Mouse (Mus musculus) cortical plate, adult 2 months (tissue): ENCODE results near the gene Snx21. TPM values are rescaled to one million over a fixed set of nuclear protein-coding genes. Genes with fewer than 3 reads are reported as not detected.

Experiments
- H3K27ac ChIP-seq: fragments of 200-500 bp; 2 replicates; pipeline ENCODE4 v1.5.1; 2012; ENCODE audit warnings: low read length, control low read depth, inconsistent platforms; ENCODE audit not compliant: insufficient read depth
- H3K4me1 ChIP-seq: fragments of 200-500 bp; 2 replicates; pipeline ENCODE4 v1.6.1; 2011; ENCODE audit warnings: low read length; ENCODE audit not compliant: control insufficient read depth, insufficient read depth
- H3K4me3 ChIP-seq: fragments of 200-500 bp; 2 replicates; pipeline ENCODE4 v1.5.1; 2011; ENCODE audit warnings: mild to moderate bottlenecking, low read length, control low read depth; ENCODE audit not compliant: insufficient read depth
- CTCF ChIP-seq: fragments of 200-500 bp; IDR thresholded peaks from 2 replicates; pipeline ENCODE4 v1.5.1; 2011; ENCODE audit warnings: mild to moderate bottlenecking, control low read depth, low read length; ENCODE audit not compliant: insufficient read depth; ENCODE audit errors: extremely low read depth
- POLR2A ChIP-seq: fragments of 200-500 bp; IDR thresholded peaks from 2 replicates; pipeline ENCODE4 v1.6.1; 2011; ENCODE audit warnings: mild to moderate bottlenecking, low read length, control low read depth; ENCODE audit not compliant: insufficient read depth; ENCODE audit errors: extremely low read depth
- polyA plus RNA-seq: library from polyadenylated mRNA; depleted of rRNA; stranded (reverse); fragments of >200 nt; gene quantifications from 2 replicates; pipeline ENCODE4 v1.2.3, GENCODE M21; 2012

Snx21 gene
- polyA plus RNA-seq, 1 experiment: 55.7 TPM

DNA sequence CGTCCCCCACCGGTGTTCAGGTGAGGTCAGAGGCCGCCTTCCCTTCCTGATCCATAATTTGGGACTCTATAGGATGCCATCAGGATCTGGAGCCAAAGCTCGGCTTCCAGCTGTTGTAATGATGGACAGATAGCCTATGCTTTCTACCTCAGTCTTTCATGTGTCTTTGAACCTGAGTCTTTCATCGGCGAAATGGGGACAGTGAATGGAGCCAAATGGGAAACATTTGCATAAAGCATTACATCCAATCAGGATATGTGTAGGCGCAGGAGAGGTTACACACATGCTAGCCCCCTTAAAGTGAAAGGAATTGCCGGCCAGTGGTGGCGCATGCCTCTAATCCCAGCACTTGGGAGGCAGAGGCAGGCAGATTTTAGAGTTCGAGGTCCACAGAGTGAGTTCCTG lies 37.6 kb downstream of the Snx21 start:
- no peak for TF ChIP-seq CTCF
- TF ChIP-seq POLR2A: no peak
- peaks cover 2% of the 10 kb centered on the region; the same call in 1 of the 2 replicates for H3K4me1 ChIP-seq
- H3K27ac ChIP-seq: peak overlapping the region; percentile 51

DNA sequence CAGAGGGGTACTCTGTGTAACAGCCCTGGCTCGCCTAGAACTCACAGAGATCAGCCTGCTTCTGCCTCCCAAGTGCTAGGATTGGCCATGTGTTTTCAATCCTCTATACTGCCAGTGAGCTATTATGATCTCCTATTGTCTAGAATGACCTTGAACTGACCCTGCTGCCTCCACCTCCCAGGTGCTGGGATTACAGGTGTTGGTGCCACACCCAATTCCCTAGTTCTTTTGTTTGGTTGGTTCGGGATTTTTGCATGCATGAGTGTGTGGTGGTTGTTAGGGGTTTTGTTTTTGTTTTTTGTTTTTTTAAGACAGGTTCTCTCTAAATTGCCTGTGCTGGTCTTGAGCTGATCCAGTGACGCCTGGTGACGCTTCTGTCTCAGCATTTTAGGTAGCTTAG lies 38.3 kb downstream of the Snx21 start:
- no peak overlapping the region for H3K27ac ChIP-seq
- H3K4me3 ChIP-seq: no peak overlapping the region
- no peak for TF ChIP-seq CTCF
- no peak for TF ChIP-seq POLR2A
- peaks cover 2% of the 10 kb centered on the region; the same call in 1 of the 2 replicates for H3K4me1 ChIP-seq

More for the DNA sequence above, 37.6 kb downstream of the Snx21 start:
- H3K4me3 ChIP-seq: peak overlapping the region; percentile 54

DNA sequence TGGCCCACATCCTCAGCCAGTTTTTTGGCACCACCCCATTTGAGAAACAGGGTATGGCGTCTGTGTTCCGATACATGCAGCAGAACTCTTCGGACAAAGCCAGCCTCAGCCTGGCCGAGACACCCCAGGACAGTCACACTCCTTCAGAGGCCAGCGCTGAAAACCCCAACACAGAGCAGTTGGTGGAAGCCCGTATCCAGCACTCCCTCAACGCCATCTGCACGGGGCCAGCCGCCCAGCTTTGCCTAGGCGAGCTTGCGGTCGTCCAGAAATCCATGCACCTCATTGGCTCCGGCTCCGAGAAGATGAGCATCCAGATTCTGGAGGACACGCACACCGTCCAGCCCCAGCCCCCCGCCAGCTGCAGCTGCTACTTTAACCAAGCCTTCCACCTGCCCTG lies 39.9 kb downstream of the Snx21 start:
- no peak for TF ChIP-seq POLR2A
- TF ChIP-seq CTCF: no peak
- no peak overlapping the region for H3K27ac ChIP-seq
- no peak overlapping the region for H3K4me3 ChIP-seq
- H3K4me1 ChIP-seq: peaks cover 2% of the 10 kb centered on the region; the same call in 1 of the 2 replicates

DNA sequence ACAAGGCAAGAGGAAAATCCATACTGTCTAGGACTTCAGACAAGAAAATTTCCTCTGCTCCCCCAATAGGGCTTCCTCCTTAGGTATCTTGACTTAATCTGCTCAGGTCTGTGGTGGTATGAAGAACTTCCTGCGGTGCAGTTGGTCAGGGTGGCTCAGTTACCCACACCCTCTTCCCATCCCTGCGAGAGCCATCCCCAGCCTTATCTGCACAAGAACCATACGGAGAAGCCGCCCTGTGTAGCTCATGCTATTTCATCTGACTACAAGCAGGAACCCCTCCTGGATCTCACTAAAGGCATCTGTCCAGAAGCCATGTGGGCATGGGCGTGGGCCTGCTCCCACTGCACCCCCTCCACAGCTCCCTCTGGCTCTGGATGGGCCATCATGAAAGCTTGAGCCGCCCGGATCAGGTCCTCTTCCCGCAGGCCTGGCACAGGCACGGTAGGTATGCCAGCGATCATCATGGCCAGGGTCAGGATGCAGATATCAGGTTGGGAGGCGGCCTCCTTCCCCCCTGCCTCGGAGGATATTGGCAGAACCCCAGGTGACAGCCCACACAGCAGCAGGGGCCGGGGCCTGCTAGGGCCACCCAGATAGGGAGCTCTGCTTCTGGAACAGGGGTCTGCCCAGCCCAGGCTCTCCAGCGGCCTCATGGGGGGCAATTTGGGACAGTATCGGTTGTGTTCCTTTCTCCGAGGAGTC lies 41.7 kb downstream of the Snx21 start:
- Histone ChIP-seq H3K4me1 (peaks cover 2% of the 10 kb centered on the region; the same call in 1 of the 2 replicates), H3K4me3 (no peak overlapping the region), H3K27ac (no peak overlapping the region)
- TF ChIP-seq POLR2A: no peak
- no peak for TF ChIP-seq CTCF

DNA sequence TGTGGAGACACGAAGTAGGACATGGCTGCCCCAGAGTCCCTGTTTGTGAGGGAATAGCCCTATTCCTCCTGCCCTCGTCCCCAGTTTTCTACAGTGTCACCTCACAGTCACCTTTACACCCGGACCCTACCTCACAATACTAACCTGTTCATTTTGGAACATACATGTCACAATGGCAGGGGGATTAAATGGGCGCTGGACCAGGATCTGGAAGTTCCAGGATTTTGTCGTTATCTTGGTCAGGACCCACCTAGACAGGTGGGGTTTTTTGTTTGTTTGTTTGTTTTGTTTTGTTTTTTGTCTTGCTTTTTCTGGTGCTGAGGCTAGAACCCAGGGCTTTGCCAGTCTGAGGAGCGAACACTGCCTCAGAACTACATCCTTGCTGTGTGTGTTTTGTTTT lies 42.8 kb downstream of the Snx21 start, which contains the start of gene Spata25:
Gene Spata25, minus strand, starts transcription at position 101 of the 400 bp plus-strand sequence.
- peaks cover 2% of the 10 kb centered on the region; the same call in 1 of the 2 replicates for H3K4me1 ChIP-seq
- no peak within 1 kb of the TSS for H3K4me3 ChIP-seq
- no peak within 1 kb of the TSS for H3K27ac ChIP-seq
- no peak for TF ChIP-seq CTCF
- TF ChIP-seq POLR2A: no peak

DNA sequence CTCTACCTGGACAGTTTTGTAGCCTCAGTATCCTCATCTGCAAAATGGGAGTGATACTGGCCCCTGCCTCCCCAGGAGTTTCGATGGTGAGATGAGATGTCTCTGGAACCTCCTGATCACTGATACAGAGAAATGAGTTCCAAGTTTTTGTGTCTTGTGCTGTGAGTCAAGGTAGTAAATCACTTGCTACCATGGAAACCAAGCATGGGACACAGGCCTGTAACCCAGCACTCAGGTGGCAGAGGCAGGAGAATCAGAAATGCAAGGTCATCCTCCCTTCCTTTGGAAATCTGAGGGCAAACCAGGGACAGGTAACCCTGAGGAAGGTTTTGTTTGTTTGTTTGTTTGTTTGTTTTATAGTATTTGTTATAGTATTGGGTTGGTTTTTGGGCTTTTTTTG lies 43.5 kb downstream of the Snx21 start:
- Histone ChIP-seq H3K4me1 (peaks cover 2% of the 10 kb centered on the region; the same call in 1 of the 2 replicates), H3K27ac (no peak overlapping the region), H3K4me3 (no peak overlapping the region)
- TF ChIP-seq POLR2A (no peak), CTCF (no peak)

DNA sequence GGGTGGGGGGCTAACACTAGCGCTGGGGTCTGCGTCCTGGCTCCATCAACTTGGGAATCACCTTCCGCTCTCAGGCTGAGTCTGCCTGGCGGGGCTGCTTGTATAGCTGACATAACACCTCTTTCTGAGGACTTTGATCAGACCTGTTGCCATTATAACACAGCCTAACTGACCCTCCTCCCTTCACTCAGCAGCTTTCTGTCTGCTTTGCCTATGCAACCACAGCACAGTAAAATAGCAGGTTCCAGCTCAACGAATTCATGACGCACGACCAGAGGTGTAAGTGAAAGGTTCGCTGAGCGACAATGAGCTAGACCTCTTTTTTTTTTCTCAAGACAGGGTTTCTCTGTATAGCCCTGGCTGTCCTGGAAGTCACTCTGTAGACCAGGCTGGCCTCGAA lies 45.4 kb downstream of the Snx21 start:
- H3K4me1 ChIP-seq: peaks cover under 1% of the 10 kb centered on the region; the same call in 1 of the 2 replicates
- TF ChIP-seq POLR2A (no peak), CTCF (no peak)

DNA sequence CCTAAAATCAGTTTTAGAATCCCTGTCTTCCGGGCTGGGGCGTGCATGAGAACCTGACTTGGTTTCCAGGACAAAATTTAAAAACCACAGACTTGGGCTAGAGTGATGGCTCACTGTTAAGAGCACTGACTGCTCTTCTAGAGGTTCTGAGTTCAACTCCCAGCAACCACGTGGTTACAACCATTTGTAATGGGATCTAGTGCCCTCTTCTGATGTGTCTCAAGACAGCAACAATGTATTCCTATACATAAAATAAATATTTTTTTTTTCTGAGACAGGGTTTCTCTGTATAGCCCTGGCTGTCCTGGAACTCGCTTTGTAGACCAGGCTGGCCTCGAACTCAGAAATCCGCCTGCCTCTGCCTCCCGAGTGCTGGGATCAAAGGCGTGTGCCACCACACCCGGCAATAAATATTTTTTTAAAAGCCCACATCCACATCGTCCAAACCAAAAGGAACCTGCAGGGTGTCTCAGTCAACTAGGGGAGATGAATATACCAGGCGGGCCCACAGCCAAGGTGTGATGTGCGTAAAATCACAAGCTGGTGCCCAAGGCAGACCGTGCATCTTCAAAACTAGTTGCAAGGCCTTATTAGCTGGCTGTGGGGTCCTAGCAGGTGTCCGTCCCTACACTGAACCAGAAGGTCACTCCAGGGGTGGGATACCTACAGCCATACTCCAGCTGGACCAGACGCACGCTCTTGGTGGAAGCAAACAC lies 46.6 kb downstream of the Snx21 start:
- Histone ChIP-seq H3K27ac (no peak overlapping the region), H3K4me1 (no peaks in the 10 kb centered on the region), H3K4me3 (peak overlapping the region; percentile 50; the same call in 1 of the 2 replicates)
- no peak for TF ChIP-seq CTCF
- no peak for TF ChIP-seq POLR2A

More for the DNA sequence above, 45.4 kb downstream of the Snx21 start:
- no peak overlapping the region for H3K27ac ChIP-seq
- H3K4me3 ChIP-seq: no peak overlapping the region

DNA sequence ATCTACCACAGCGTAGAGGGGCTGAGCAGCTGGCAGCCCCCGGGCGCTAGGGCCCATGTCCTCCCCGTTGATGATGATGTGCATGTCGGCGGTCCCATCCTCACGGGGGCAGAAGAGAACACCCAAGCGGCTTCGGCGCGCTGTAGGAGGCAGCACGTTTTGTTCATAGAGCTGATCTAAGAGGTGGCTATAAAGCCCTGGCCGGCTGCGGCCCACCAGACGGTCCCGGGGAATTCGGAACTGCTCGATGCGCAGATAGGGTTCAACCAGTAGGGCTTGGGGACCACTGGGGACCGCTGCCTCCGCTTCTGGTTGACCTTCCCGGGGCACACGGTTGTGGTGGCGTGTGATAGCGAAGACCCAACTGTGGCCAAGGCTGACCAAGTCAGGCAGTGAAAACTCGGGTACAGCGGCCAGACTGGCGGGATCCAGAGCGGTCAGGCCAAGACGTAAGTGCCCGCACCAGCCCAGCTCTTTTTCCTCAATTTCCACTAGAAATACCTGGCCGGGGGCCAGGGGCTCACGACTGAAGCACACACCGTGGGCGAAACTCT lies 47.2 kb downstream of the Snx21 start, which contains the start of gene Ctsa:
Gene Ctsa, plus strand, starts transcription at position 126 of the 554 bp plus-strand sequence.
- TF ChIP-seq CTCF (peak; percentile 37), POLR2A (peak; percentile 55; the same call in 1 of the 2 replicates)

More for the DNA sequence above, 47.2 kb downstream of the Snx21 start, which contains the start of gene Ctsa:
- H3K27ac ChIP-seq: peak within 1 kb of the TSS; percentile 77
- no peaks in the 10 kb centered on the region for H3K4me1 ChIP-seq
- peak within 1 kb of the TSS; percentile 50 for H3K4me3 ChIP-seq
